Mouse (Mus musculus) adrenal gland, adult 2 months (tissue): ENCODE measurements at regions not wholly inside any gene's neighbourhood (a gene's known extent, or its start where the extent isn't known, plus 50 kb on each side); places are given as distances from the start of the nearest gene placed in this dataset.
A peak's percentile ranks its signal among the peaks of the same experiment; 100 is the strongest.

ENCODE experiments used
- DNase-seq: peaks from one replicate; pipeline ENCODE4 v3.0.0; 2021

DNA sequence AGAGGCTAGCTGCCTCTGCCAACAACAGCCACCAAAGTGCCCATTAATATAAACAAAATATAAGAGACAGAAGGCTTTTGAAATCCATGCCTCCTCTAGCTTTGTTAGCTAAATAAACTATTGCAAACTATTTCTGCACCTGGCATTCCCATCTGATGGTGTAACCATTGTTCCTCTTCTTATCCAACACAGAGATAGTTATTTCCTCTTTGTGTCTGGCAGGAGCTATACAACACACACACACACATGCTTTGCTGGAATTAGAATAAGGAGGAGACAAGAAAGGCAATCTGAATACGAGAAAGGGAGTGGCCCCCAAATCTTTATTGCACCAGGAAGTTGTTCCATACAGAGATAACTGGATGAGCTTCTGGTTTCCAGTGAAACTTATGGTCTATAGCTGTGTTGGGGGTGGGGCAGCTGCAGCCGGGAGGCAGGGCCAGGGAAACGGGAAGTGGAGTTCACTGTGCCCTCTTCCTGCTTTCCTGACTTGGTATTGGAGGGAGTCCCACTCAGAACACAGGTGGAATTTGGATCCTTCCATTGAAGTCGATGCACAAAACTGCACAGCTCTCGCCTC, 64.0 kb upstream of the Zdhhc17 start:
- DNase-seq: no peak

DNA sequence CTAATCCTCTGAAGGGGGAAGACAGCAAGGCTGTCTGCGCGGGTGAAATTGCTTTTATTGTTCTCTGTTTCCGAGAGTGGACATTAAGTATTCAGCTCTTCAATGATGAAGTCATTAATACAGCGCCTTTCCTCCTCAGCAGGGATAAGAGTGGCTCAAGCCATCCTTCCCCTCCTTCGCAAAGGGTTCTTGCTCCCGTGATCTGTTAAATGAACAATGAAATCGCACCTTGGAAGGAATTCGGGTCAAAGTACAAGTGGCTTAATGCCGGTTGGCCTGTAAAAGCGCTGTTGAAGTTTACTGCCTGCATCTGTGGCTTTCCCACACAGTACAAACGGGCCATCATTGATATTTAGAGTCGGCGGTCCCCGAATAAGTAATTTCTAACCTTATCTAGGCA, 63.3 kb upstream of the Zdhhc17 start:
- no peak for DNase-seq

- DNase-seq: no peak
Measured at GRCm38 (mm10) chr10:111072554-111072909, 62.6 kb upstream of the Zdhhc17 start.

- DNase-seq: no peak
Measured at GRCm38 (mm10) chr10:111071805-111072553, 62.0 kb upstream of the Zdhhc17 start.

DNA sequence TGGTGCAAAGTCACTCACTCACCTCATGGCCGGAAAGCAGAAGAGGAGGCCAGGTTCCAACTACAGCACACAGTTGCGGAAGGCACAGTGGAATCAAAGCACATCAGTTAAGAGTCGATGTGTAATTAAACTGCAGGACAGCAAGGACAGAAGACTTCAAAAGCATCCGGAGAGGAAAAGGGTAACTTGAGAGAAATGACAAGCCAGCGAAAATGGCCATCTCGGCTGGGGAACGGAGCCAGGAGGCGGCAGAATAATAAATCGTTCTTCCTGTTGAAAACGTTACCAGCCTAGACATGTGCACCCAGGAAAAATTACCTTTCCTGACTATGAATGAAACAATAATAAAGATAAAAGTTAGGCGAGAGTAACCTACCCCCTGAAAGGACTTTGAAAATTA, 56.2 kb upstream of the Zdhhc17 start:
- peak; percentile 56 for DNase-seq

DNA sequence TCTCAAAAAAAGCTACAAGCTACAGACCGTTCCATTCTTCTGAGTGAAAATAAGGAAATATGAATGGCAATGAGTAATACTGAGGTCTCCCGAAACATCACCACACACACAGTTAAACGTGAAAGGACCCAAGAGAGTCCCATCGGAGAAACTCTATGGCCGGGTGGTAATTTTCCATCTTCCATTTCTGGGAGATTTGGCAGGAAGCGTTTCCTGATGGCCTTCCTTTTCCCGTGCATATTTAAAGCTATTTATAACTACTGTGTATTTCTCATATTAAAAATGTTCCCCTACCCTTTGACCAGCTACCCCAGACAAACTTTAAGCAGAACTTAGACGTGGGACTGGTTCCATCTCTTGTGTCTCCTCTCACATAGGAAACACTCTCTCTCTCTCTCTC, 50.7 kb upstream of the Zdhhc17 start:
- peak; percentile 17 for DNase-seq
